Comparison of ENCODE assay signal across 9 mouse cellular contexts in the genomic region with DNA sequence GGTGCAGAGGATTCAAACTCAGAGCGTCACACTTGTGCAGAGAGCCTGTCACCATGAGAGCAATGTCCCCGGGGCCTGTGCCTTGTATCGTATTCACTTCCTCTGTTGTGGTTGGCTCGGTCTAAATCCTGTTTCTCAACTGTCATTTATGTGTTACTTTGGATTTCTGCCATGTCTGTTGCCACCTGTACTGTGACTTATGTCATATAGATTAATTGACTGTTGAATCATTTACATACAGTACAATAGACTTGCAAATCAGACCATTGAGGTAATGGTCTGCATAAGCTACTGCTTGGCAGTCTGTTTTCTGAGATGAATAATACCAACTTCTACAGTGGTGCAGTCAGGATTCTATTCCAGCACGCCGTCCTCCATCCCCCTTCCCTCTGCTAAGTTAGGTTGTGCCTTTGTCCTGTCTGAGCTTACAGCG.
DNase-seq lines count a peak whose midpoint lies in the region; ATAC-seq and TF ChIP-seq lines count a peak whose summit lies in the region.
"Had no signal": no experiment of that assay in that cellular context is flagged by ENCODE, and none has a peak within 500 bp of the region (broad histone marks: within the 10 kb centered on the region; RNA-seq: fewer than 3 reads in every experiment).

No protein-coding gene starts in this region.

- H3K4me3 ChIP-seq in embryonic facial prominence, embryonic 14.5 days (ENCODE audit: low read depth, low read length): no peak overlapping the region
- no peak overlapping the region for H3K4me3 ChIP-seq in hindbrain, postnatal 0 days (ENCODE audit: low read length)
- H3K4me3 ChIP-seq in stomach, embryonic 15.5 days (replicated peaks): no peak overlapping the region
- H3K4me3 ChIP-seq in liver, embryonic 12.5 days: no peak overlapping the region

- no peak for TF ChIP-seq CTCF in hindbrain, postnatal 0 days (IDR thresholded peaks at IDR 0.05; ENCODE audit: low read depth)

- H3K27ac ChIP-seq in embryonic facial prominence, embryonic 14.5 days (replicated peaks; ENCODE audit: low read depth, low read length): peak overlapping the region; percentile 76
- H3K27ac ChIP-seq in hindbrain, postnatal 0 days: no peak overlapping the region
- H3K27ac ChIP-seq in stomach, embryonic 15.5 days: peak overlapping the region; percentile 28
- no peak overlapping the region for H3K27ac ChIP-seq in liver, embryonic 12.5 days

- peaks cover 7% of the 10 kb centered on the region; the same call in 1 of the 2 replicates for H3K4me1 ChIP-seq in embryonic facial prominence, embryonic 14.5 days (ENCODE audit: control insufficient read depth, insufficient read depth, low read length)
- no peaks in the 10 kb centered on the region for H3K4me1 ChIP-seq in hindbrain, postnatal 0 days (ENCODE audit: insufficient read depth, low read length)
- H3K4me1 ChIP-seq in stomach, embryonic 15.5 days: peaks cover 19% of the 10 kb centered on the region
- H3K4me1 ChIP-seq in liver, embryonic 12.5 days: no peaks in the 10 kb centered on the region

- no peak overlapping the region for H3K9ac ChIP-seq in embryonic facial prominence, embryonic 14.5 days (ENCODE audit: low read depth, low read length)
- no peak overlapping the region for H3K9ac ChIP-seq in hindbrain, postnatal 0 days (replicated peaks; ENCODE audit: low read length)
- H3K9ac ChIP-seq in stomach, embryonic 15.5 days: no peak overlapping the region
- H3K9ac ChIP-seq in liver, embryonic 12.5 days: no peak overlapping the region

- intact Hi-C loops in left cerebral cortex, postnatal 10 days (cut with DNase I): no loop called here

- 30% methylated on average over 7 of the region's 7 CpGs for WGBS in embryonic facial prominence, embryonic 14.5 days
- 30% methylated on average over 7 of the region's 7 CpGs for WGBS in hindbrain, postnatal 0 days
- WGBS in stomach, embryonic 15.5 days: 54% methylated on average over 7 of the region's 7 CpGs
- 46% methylated on average over 7 of the region's 7 CpGs for WGBS in liver, embryonic 12.5 days (ENCODE audit: insufficient replicate concordance)

- no peaks in the 10 kb centered on the region for H3K9me3 ChIP-seq in embryonic facial prominence, embryonic 14.5 days (ENCODE audit: control insufficient read depth, low read length)
- H3K9me3 ChIP-seq in hindbrain, postnatal 0 days (ENCODE audit: low read length): no peaks in the 10 kb centered on the region
- 0 out of 2 replicates have a peak, but pooled peaks cover 3% of the 10 kb centered on the region for H3K9me3 ChIP-seq in stomach, embryonic 15.5 days
- H3K9me3 ChIP-seq in liver, embryonic 12.5 days (replicated peaks): 0 out of 2 replicates have a peak, but pooled peaks cover 4% of the 10 kb centered on the region

- no peaks in the 10 kb centered on the region for H3K36me3 ChIP-seq in embryonic facial prominence, embryonic 14.5 days (ENCODE audit: control insufficient read depth, insufficient read depth, low read length)
- H3K36me3 ChIP-seq in hindbrain, postnatal 0 days (ENCODE audit: insufficient read depth, low read length): no peaks in the 10 kb centered on the region
- H3K36me3 ChIP-seq in stomach, embryonic 15.5 days: no peaks in the 10 kb centered on the region
- H3K36me3 ChIP-seq in liver, embryonic 12.5 days: no peaks in the 10 kb centered on the region

- no peaks in the 10 kb centered on the region for H3K27me3 ChIP-seq in embryonic facial prominence, embryonic 14.5 days (replicated peaks; ENCODE audit: control insufficient read depth, insufficient read depth, low read length)
- no peaks in the 10 kb centered on the region for H3K27me3 ChIP-seq in hindbrain, postnatal 0 days (ENCODE audit: insufficient read depth, low read length)
- H3K27me3 ChIP-seq in stomach, embryonic 15.5 days (replicated peaks): no peaks in the 10 kb centered on the region
- H3K27me3 ChIP-seq in liver, embryonic 12.5 days (replicated peaks): no peaks in the 10 kb centered on the region

- H3K4me2 ChIP-seq in embryonic facial prominence, embryonic 14.5 days (ENCODE audit: low read depth, low read length): no peak overlapping the region; the same call in 1 of the 2 replicates
- H3K4me2 ChIP-seq in hindbrain, postnatal 0 days (ENCODE audit: low read depth, low read length): no peak overlapping the region
- no peak overlapping the region for H3K4me2 ChIP-seq in stomach, embryonic 15.5 days
- H3K4me2 ChIP-seq in liver, embryonic 12.5 days: no peak overlapping the region

- DNase-seq in lung, postnatal 36 days: peak; percentile 45
- DNase-seq in lung, postnatal 4 days: no peak
- peak; percentile 73 for DNase-seq in embryonic facial prominence, embryonic 14.5 days (ENCODE audit: low spot score)
- DNase-seq in hindbrain, postnatal 0 days (ENCODE audit: low spot score): peak; percentile 26
- no peak for DNase-seq in left cerebral cortex, postnatal 10 days (ENCODE audit: extremely low spot score in 1 of 2, low spot score in 2 of 2)
- DNase-seq in adrenal gland, adult 8-10 months: no peak
- DNase-seq: kidney, postnatal 4 days had no signal

- ATAC-seq in embryonic facial prominence, embryonic 14.5 days (ENCODE audit: low read depth): 0 out of 2 replicates have a peak, but pooled peaks have one; percentile 26
- ATAC-seq in hindbrain, postnatal 0 days: no peak
- ATAC-seq in stomach, embryonic 15.5 days (ENCODE audit: insufficient read depth, low FRiP score, low read depth): no peak
- no peak for ATAC-seq in liver, embryonic 12.5 days

Comparison
In these comparisons a context has a peak if more than half of its experiments do, and no peak if none do; other contexts are left out.
1. DNase-seq: peak in lung, postnatal 36 days (single experiment), embryonic facial prominence, embryonic 14.5 days (single experiment) and hindbrain, postnatal 0 days (single experiment); none in lung, postnatal 4 days (0 of 2), left cerebral cortex, postnatal 10 days (0 of 2) and adrenal gland, adult 8-10 months (single experiment).
2. H3K27ac ChIP-seq: peak in embryonic facial prominence, embryonic 14.5 days (single experiment) and stomach, embryonic 15.5 days (single experiment); none in hindbrain, postnatal 0 days (single experiment) and liver, embryonic 12.5 days (single experiment).